Mouse (Mus musculus): ENCODE results near the gene Gnaq. TPM values are rescaled to one million over a fixed set of nuclear protein-coding genes. Genes with fewer than 3 reads are reported as not detected.
"Not testable (repeated sequence)": the region's sequence is repeated elsewhere in the genome, so short reads cannot be mapped to it uniquely, and the experiment has no call there.

The Gnaq gene
- polyA plus RNA-seq, 1 experiment from 2014 or later = 20.9 TPM

GRCm38 (mm10) chr19:16153851-16154250 is 21.2 kb downstream of the Gnaq start:
- Histone ChIP-seq H3K4me1 (no peaks in the 10 kb centered on the region), H3K9me3 (replicated peaks) (no peaks in the 10 kb centered on the region), H3K27me3 (ENCODE audit: low read depth, poor library complexity, severe bottlenecking) (no peaks in the 10 kb centered on the region), H3K4me3 (no peak overlapping the region), H3K27ac (replicated peaks) (no peak overlapping the region), H3K36me3 (no peaks in the 10 kb centered on the region)
- no peak for DNase-seq (ENCODE audit: low spot score)
- 93% methylated on average over 3 of the region's 3 CpGs for WGBS

GRCm38 (mm10) chr19:16154480-16154879 is 21.8 kb downstream of the Gnaq start:
- DNase-seq (ENCODE audit: low spot score) = no peak
- no peak overlapping the region for H3K27ac ChIP-seq (replicated peaks)
- H3K9me3 ChIP-seq (replicated peaks) = no peaks in the 10 kb centered on the region
- H3K36me3 ChIP-seq = no peaks in the 10 kb centered on the region
- H3K27me3 ChIP-seq (ENCODE audit: low read depth, poor library complexity, severe bottlenecking) = no peaks in the 10 kb centered on the region
- H3K4me3 ChIP-seq = no peak overlapping the region
- no peaks in the 10 kb centered on the region for H3K4me1 ChIP-seq

- Histone ChIP-seq H3K36me3 (no peaks in the 10 kb centered on the region), H3K27me3 (ENCODE audit: low read depth, poor library complexity, severe bottlenecking) (no peaks in the 10 kb centered on the region), H3K9me3 (replicated peaks) (no peaks in the 10 kb centered on the region), H3K4me3 (no peak overlapping the region), H3K27ac (replicated peaks) (no peak overlapping the region), H3K4me1 (peaks cover 7% of the 10 kb centered on the region; the same call in 1 of the 2 replicates)
- 93% methylated on average over 7 of the region's 7 CpGs for whole genome bisulfite sequencing
- no peak for DNase-seq (ENCODE audit: low spot score)
Observed at GRCm38 (mm10) chr19:16157120-16157519, 24.5 kb downstream of the Gnaq start.

- H3K27ac ChIP-seq (replicated peaks) = no peak overlapping the region
- peaks cover 7% of the 10 kb centered on the region; the same call in 1 of the 2 replicates for H3K4me1 ChIP-seq
- DNase-seq (ENCODE audit: low spot score) = no peak
- no peaks in the 10 kb centered on the region for H3K9me3 ChIP-seq (replicated peaks)
- no peak overlapping the region for H3K4me3 ChIP-seq
- WGBS = 91% methylated on average over 2 of the region's 2 CpGs
- 0 out of 2 replicates have a peak, but pooled peaks cover 2% of the 10 kb centered on the region for H3K36me3 ChIP-seq
- no peaks in the 10 kb centered on the region for H3K27me3 ChIP-seq (ENCODE audit: low read depth, poor library complexity, severe bottlenecking)
Observed at GRCm38 (mm10) chr19:16160759-16161158, 28.1 kb downstream of the Gnaq start.

DNA sequence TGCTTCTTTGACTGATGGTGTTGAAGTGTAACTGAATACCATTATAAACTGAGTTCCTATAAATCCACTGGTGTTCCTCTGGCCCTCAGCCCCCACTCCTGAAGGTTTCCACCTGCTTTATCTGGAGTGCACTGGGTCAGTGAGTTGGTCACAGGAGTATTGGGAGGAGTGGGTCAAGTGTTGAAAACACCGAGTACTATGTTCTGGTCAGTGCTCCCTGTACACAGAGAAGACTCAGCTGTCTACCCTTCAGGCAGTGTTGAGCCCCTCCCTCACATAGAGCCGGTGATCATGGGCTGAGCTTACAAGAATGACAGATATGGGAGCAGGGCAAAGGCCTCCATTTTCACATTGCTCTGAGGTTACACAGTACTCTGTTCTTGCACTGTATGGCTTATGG is 28.6 kb downstream of the Gnaq start:
- WGBS = 82% methylated on average over 2 of the region's 2 CpGs
- Histone ChIP-seq H3K4me3 (no peak overlapping the region), H3K9me3 (replicated peaks) (no peaks in the 10 kb centered on the region), H3K4me1 (peaks cover 7% of the 10 kb centered on the region; the same call in 1 of the 2 replicates), H3K36me3 (0 out of 2 replicates have a peak, but pooled peaks cover 2% of the 10 kb centered on the region), H3K27me3 (ENCODE audit: low read depth, poor library complexity, severe bottlenecking) (no peaks in the 10 kb centered on the region), H3K27ac (replicated peaks) (no peak overlapping the region)
- DNase-seq (ENCODE audit: low spot score) = no peak

DNA sequence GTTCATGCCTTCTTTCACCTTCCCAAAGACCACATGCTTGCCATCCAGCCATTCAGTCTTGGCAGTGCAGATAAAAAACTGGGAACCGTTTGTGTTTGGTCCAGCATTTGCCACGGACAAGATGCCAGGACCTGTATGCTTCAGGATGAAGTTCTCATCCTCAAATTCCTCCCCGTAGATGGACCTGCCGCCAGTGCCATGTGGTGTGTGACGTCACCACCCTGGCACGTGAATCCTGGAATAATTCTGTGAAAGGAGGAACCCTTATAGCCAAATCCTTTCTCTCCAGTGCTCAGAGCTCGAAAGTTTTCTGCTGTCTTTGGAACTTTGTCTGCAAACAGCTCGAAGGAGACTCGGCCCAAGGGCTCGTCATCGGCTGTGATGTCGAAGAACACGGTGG is 31.8 kb downstream of the Gnaq start:
- H3K9me3 ChIP-seq (replicated peaks); H3K27ac ChIP-seq (replicated peaks); H3K27me3 ChIP-seq (ENCODE audit: low read depth, poor library complexity, severe bottlenecking); DNase-seq (ENCODE audit: low spot score); H3K36me3 ChIP-seq; H3K4me3 ChIP-seq: not testable (repeated sequence)
- H3K4me1 ChIP-seq = peaks cover 31% of the 10 kb centered on the region
- WGBS = 95% methylated on average over 13 of the region's 13 CpGs

- H3K4me1 ChIP-seq = peaks cover 25% of the 10 kb centered on the region
- WGBS = 87% methylated on average over 4 of the region's 4 CpGs
- no peaks in the 10 kb centered on the region for H3K27me3 ChIP-seq (ENCODE audit: low read depth, poor library complexity, severe bottlenecking)
Observed at GRCm38 (mm10) chr19:16167185-16167584, 34.6 kb downstream of the Gnaq start.

DNA sequence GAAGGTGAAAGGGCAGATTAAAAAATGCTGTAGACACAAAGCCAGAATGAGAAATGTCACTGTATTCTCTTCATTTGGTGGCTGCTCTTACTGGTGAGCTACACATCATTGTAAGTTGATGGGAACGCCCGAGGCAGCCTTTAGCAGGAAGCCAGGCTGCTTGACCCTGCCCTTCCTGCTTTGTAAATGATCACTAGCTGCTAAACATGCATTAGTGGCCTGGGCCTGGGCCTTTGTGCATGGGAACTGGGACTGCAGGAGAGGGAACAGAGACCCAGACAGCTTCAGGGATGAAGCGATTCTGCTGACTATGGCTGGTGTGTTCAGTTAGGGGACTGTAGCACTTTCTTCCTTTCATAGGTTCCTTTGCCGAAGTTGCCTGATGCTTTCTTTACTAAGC is 35.6 kb downstream of the Gnaq start:
- Histone ChIP-seq H3K4me1 (peaks cover 29% of the 10 kb centered on the region), H3K36me3 (0 out of 2 replicates have a peak, but pooled peaks cover 2% of the 10 kb centered on the region), H3K27me3 (ENCODE audit: low read depth, poor library complexity, severe bottlenecking) (no peaks in the 10 kb centered on the region), H3K9me3 (replicated peaks) (no peaks in the 10 kb centered on the region), H3K4me3 (no peak overlapping the region), H3K27ac (replicated peaks) (peak overlapping the region; percentile 69)
- 58% methylated on average over 4 of the region's 4 CpGs for WGBS
- peak; percentile 32 for DNase-seq (ENCODE audit: low spot score)

More at GRCm38 (mm10) chr19:16167185-16167584, 34.6 kb downstream of the Gnaq start:
- H3K4me3 ChIP-seq = no peak overlapping the region
- H3K9me3 ChIP-seq (replicated peaks) = no peaks in the 10 kb centered on the region
- H3K36me3 ChIP-seq = 0 out of 2 replicates have a peak, but pooled peaks cover 2% of the 10 kb centered on the region
- no peak overlapping the region for H3K27ac ChIP-seq (replicated peaks)
- DNase-seq (ENCODE audit: low spot score) = no peak

DNA sequence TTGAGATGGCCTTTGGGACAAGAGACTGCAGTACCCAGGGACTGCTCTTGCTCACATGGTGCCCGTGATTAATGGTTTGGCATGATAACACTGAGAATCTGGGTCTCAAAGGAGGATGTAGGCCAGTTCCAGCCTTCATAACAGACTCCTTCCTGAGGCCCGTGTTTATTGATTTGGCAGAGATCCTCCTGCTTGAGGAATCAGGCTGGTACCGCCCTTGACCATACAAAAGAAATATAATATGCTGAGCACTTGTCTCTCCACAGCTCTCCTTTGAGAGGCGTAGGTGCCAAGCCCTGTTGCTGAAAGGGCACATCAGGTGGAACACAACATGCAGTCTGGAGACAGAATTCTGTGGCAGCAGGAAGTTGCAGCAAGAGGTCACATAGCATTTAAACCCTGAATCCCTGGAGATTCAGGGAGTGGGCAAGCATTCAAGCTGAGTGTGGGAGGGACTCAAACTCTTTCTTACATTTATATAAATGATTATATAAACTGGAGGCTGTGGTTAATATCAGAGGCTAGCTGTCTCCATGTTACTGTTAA is 36.1 kb downstream of the Gnaq start:
- DNase-seq (ENCODE audit: low spot score) = no peak
- no peaks in the 10 kb centered on the region for H3K9me3 ChIP-seq (replicated peaks)
- no peak overlapping the region for H3K4me3 ChIP-seq
- peaks cover 35% of the 10 kb centered on the region for H3K4me1 ChIP-seq
- no peaks in the 10 kb centered on the region for H3K27me3 ChIP-seq (ENCODE audit: low read depth, poor library complexity, severe bottlenecking)
- WGBS = 80% methylated on average over 4 of the region's 4 CpGs
- H3K36me3 ChIP-seq = 0 out of 2 replicates have a peak, but pooled peaks cover 2% of the 10 kb centered on the region
- peak overlapping the region; percentile 69 for H3K27ac ChIP-seq (replicated peaks)

DNA sequence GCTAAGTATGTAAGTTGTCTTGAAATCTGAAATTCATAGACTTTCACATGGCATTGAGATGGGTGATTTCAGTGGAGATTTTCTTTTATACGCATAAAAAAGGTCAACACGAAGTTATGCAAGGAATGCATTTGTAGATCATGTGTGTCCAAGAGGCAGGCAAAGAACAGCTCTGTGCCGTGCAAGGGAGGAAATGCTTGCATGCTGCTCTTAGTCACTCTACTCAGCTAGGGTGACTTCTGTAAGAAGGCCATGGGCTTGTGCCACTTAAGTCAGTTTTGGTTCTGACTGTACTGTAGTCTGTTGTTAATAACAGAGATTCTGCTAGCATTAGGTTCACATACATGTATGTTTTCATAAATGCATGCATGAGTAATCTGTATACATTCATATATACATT is 38.1 kb downstream of the Gnaq start:
- 84% methylated on average over 3 of the region's 3 CpGs for WGBS
- DNase-seq (ENCODE audit: low spot score) = no peak
- Histone ChIP-seq H3K4me3 (no peak overlapping the region), H3K9me3 (replicated peaks) (no peaks in the 10 kb centered on the region), H3K36me3 (no peaks in the 10 kb centered on the region), H3K27ac (replicated peaks) (no peak overlapping the region), H3K27me3 (ENCODE audit: low read depth, poor library complexity, severe bottlenecking) (no peaks in the 10 kb centered on the region), H3K4me1 (peaks cover 39% of the 10 kb centered on the region)

DNA sequence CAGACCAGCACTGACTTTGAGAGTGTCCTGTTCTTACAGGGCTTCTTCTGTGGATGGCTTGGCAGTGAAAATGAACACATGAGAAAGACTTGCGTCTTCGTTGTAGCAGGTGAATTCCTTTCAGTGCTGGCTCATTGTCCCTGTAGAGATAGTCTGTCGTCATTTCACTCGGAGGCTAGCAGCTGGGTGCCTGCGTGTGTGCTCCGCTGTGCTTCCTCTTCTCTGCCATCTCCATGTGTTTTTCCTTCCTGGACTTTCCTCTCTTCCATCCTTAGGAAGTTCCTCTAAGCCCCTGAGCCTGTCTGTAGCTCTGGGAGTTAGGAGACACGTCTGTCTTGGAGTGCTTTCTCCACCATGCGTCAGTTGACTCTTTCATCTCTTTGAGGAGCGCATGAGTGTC is 41.1 kb downstream of the Gnaq start:
- Histone ChIP-seq H3K27me3 (ENCODE audit: low read depth, poor library complexity, severe bottlenecking) (no peaks in the 10 kb centered on the region), H3K9me3 (replicated peaks) (no peaks in the 10 kb centered on the region), H3K4me3 (no peak overlapping the region), H3K27ac (replicated peaks) (peak overlapping the region; percentile 33; the same call in 1 of the 2 replicates), H3K36me3 (no peaks in the 10 kb centered on the region), H3K4me1 (peaks cover 34% of the 10 kb centered on the region)
- no peak for DNase-seq (ENCODE audit: low spot score)
- 48% methylated on average over 9 of the region's 9 CpGs for WGBS

- Histone ChIP-seq H3K27me3 (ENCODE audit: low read depth, poor library complexity, severe bottlenecking) (no peaks in the 10 kb centered on the region), H3K9me3 (replicated peaks) (no peaks in the 10 kb centered on the region), H3K4me1 (peaks cover 33% of the 10 kb centered on the region), H3K36me3 (no peaks in the 10 kb centered on the region), H3K27ac (replicated peaks) (no peak overlapping the region), H3K4me3 (no peak overlapping the region)
- 73% methylated on average over 5 of the region's 5 CpGs for WGBS
- no peak for DNase-seq (ENCODE audit: low spot score)
Observed at GRCm38 (mm10) chr19:16176426-16176825, 43.8 kb downstream of the Gnaq start.

- Histone ChIP-seq H3K36me3 (no peaks in the 10 kb centered on the region), H3K9me3 (replicated peaks) (no peaks in the 10 kb centered on the region), H3K4me3 (no peak overlapping the region), H3K27me3 (ENCODE audit: low read depth, poor library complexity, severe bottlenecking) (no peaks in the 10 kb centered on the region), H3K4me1 (peaks cover 33% of the 10 kb centered on the region), H3K27ac (replicated peaks) (no peak overlapping the region; the same call in 1 of the 2 replicates)
- WGBS = 94% methylated on average over 8 of the region's 8 CpGs
- no peak for DNase-seq (ENCODE audit: low spot score)
Observed at GRCm38 (mm10) chr19:16177139-16177727, 44.6 kb downstream of the Gnaq start.

Data from midbrain, embryonic 10.5 days (tissue).